Mouse (Mus musculus) embryo, embryonic 9.5 days (tissue): ENCODE measurements at regions not wholly inside any gene's neighbourhood (a gene's known extent, or its start where the extent isn't known, plus 50 kb on each side); places are given as distances from the start of the nearest gene placed in this dataset.

Experiments used
- DNase-seq: peaks from one replicate; pipeline ENCODE4 v3.0.0-alpha.2; 2017; ENCODE audit errors: extremely low spot score

DNA sequence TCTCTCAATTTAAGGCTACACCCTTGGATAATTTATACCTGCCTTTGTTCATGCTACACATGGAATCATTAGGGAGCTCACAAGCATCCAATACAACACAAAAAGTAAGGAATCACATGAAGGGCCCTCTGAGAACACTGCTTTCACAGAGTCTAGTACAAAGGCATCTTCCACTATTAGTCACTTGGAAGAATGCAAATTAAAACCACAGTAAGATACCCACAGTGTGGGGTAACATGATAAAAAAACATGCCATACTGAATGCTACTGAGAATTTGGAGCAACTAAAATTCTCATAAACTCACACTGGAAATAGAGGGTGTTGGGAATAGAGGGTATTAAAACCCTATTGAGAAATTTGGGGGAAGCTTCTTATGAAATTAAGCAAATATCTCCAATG lies 197.6 kb upstream of the Tent5a start:
- no peak for DNase-seq

DNA sequence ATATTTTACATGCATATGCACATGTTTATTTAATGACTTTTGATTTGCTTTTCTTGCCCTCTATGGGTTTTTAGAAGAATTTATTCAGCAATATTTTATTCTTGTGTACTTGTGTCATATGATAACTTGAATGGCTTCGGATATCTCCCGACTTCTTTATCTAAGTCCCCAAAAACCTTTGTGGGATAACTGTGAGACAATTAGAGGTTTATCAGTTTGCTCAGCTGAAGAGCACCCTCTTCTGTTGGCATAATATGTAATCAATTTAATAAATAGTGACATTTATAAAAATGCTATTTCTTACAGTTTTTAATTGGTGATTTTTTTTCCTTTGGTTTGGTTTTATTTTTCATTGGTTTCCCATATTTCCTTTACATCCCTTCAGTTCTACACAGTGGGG lies 194.2 kb upstream of the Tent5a start:
- no peak for DNase-seq

GRCm38 (mm10) chr9:85520941-85521340 lies 193.8 kb upstream of the Tent5a start:
- DNase-seq, result no peak

DNA sequence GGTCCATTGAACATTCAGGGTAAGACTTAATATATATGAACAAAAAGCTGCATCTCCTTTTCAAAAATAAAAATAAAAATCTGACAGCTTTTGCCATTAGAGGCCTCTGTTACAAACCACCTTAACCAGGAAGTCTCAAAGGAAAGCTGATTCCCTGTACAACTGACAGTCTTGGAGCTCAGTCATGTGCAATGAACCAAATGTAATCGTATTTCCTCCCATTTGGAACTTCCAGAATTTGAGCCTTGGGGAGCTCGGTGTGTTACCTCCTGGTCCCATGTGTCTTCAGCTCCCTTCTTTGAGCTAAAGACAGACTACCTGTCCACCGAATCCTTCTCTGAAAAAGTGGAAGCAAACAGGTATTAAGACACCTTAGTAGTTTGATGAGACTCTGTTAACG lies 171.9 kb upstream of the Tent5a start:
- DNase-seq, result no peak

GRCm38 (mm10) chr9:85497348-85497747 lies 170.2 kb upstream of the Tent5a start:
- no peak for DNase-seq

- DNase-seq, result peak; percentile 19
Observed at GRCm38 (mm10) chr9:85496506-85497239, 169.5 kb upstream of the Tent5a start.

DNA sequence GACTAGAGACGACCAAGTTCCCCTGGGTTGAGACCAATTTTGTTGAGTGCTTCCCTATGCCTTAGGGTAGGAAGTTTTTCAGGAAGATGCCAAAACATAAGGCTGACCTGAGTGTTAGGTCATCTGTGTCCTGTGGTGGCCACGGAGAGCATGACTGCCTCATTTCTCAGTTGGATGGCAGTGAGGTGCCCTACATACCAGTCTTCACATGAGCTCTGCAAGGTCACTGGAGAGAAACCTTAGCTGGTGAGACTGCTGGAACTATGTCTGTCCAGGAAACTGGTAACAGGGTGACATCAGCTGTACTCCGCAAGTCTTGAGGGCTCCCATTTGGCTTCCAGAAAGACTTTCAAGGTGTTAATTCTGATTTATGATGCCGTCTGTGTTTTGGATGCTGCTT lies 167.9 kb upstream of the Tent5a start:
- DNase-seq, result no peak

- no peak for DNase-seq
Observed at GRCm38 (mm10) chr9:85493760-85494159, 166.6 kb upstream of the Tent5a start.

GRCm38 (mm10) chr9:85490367-85490766 lies 163.2 kb upstream of the Tent5a start:
- no peak for DNase-seq

DNA sequence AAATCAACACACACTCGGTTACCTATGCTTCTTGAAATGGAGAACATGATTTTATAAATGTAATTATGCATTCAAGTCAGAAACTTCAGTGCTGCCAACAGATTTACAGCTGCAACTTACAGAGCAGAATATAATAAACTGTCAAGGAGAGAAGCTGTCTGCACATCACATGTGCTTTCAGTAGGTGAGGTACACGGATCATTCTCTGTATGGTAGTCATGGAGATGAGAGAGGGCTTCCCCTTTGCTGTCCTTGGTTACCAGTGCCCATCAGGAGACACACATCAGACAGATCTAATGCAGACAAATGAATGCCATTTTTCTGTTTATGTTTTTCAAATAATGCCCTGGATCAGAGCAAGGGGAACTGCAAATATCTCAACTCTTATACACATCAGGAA lies 160.8 kb upstream of the Tent5a start:
- no peak for DNase-seq

DNA sequence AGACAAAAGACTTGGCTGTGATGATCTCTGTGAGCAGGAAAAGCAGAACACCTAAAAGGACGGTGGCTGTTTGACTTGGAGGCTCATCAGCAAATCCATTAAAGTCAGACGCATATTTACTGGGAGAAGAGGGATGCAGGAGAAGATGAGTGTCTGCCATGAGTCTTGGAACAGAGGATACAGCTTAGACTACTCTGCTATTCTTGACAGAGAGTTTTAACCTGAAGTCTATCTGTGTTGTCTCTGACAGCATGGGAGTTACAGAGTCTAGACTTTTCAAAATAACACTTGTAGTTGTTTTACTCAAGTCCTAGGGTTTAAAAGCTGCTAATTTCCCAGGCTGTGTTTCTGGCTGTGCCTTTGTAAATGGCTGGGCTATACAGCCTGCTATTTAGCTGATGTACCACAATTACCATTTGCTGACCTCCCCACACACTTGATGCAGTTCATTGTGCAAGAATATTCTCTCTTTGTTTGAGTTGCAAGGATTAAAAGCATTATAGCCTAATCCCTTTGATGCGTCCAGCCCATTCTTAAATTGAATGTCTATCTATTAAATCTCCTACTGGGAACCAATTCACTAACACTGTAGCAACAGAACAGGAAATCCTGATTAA lies 160.0 kb upstream of the Tent5a start:
- no peak for DNase-seq

DNA sequence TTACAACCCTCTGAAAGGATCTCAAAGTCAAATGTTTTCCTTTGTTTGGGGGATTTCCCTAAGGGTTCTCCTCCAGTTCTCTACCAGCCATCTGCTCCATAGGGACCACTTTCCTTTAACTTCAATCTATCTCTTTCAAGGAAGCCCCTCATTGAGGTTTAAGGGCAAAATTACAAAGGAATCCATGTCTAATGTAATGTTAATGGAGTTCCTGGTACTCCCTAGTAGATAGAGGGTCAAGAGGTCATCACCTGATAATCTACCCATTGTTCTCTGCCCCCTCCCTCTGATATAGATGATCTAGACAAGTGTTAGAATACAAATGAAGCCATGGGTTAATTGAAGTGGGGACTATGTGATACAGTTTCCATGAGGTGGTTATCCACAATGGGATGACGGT lies 158.6 kb upstream of the Tent5a start:
- DNase-seq, result no peak

- DNase-seq, result no peak
Observed at GRCm38 (mm10) chr9:85483248-85483647, 156.1 kb upstream of the Tent5a start.

- no peak for DNase-seq
Observed at GRCm38 (mm10) chr9:85480566-85480965, 153.4 kb upstream of the Tent5a start.

DNA sequence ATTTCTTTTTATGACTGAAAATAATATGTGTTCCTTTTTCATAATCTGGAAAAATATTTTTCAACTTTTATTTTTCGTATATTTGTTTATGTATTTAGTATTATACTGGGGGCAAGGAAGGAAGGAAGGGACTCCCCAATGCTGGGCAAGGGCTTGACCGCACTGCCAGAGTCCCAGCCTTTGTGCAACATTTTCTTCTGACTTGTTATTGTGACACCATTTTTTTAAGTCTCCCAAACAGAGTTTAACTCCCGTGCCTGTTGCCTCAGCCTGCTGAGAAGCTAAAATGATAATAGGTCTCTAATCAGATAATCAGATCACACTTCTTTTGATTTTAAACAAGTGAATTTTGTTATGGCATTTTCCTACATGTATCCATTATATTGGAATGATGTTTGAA lies 148.1 kb upstream of the Tent5a start:
- no peak for DNase-seq

GRCm38 (mm10) chr9:85470264-85470821 lies 143.2 kb upstream of the Tent5a start:
- no peak for DNase-seq

- no peak for DNase-seq
Observed at GRCm38 (mm10) chr9:85469288-85469687, 142.1 kb upstream of the Tent5a start.

- no peak for DNase-seq
Observed at GRCm38 (mm10) chr9:85466671-85467070, 139.5 kb upstream of the Tent5a start.

DNA sequence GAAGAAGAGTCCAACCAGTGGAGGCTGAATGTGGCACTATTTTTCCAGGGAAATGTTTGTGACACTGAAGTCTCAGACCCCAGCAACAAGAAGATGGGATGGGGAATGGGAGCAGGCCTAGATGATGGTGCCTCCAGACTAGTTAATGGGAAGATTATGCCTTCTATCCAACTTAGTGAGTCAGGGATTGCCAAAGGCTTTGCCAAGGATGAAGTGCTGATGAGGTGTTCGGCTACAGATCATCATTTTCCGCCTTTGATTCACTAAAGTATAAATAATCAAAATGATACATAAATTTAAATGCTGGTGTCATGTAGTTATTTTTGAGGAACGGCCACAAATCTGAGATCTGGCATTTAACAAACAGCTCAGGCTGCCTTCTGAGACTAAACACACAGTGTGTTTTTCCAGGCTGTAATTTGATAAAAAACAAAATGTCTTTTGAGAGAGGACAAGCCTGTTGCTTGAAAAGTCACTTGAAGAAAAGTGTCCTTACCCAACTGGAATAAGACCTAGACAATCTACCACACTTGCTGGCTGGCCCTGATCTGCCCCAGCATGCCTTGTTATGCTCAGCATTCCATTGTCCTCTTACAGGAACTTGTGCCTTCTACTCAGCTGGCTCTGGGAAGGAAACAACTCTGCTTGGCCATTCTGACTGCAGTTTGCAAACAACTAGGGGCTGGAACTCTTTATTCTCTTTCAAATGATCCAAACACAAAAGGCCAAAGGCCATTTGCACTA lies 132.1 kb upstream of the Tent5a start:
- DNase-seq, result no peak

DNA sequence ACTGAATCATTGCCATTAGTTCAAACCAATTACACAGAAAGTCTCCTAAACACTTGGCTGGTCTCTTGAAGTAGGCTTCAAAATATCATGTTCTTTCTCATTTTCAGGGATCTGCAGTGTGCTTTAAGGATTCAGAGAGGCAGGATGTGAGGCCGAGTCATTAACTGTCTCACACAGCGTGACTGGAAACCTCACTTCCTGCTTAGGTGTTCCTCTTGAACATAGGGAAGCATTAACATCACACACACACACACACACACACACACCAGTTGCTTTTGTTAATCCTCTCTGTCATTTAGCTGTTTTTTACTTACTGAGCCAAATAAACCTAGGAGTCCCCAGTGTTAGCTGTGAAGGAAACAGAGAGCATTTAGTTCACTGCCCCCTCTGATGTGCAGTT lies 131.2 kb upstream of the Tent5a start:
- no peak for DNase-seq

GRCm38 (mm10) chr9:85457400-85457799 lies 130.3 kb upstream of the Tent5a start:
- no peak for DNase-seq

DNA sequence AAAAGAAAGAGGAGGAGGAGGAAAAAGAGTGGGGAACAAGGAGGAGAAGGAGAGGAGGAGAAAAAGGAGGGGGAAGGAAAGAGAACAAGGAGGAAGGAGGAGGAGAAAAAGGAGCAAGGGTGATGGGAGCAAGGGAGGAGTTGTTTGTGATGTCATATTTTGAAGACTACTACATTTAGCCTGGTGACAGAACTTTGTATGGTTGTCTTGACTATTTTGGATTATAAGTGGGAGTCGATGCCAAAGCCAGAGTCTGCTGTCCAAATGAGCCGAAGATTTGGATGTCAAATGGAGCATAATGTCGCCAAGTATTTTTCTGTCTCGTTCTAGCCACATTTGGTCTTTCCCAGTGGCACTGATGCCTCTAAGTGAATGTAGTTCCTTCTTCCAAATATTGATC lies 128.2 kb upstream of the Tent5a start:
- DNase-seq, result no peak
